Mouse (Mus musculus) adrenal gland, postnatal 4 days (tissue): ENCODE data around the gene Nfkb1. TPM values are rescaled to one million over a fixed set of nuclear protein-coding genes. Genes with fewer than 3 reads are reported as not detected.

ENCODE experiments used
- DNase-seq, 2 experiments: peaks; one replicate each; pipeline ENCODE4 v3.0.0; 2021 to 2022; ENCODE audit warnings: low spot score in 2 of 2, mixed read lengths in 2 of 2
- total RNA-seq, 2 experiments: library from RNA; stranded (reverse); gene quantifications; 2 replicates each; pipeline ENCODE4 v1.2.3; 2021

Gene Nfkb1
- total RNA-seq, 2 experiments from 2014 or later, result 71.3 to 74.6 TPM

DNA sequence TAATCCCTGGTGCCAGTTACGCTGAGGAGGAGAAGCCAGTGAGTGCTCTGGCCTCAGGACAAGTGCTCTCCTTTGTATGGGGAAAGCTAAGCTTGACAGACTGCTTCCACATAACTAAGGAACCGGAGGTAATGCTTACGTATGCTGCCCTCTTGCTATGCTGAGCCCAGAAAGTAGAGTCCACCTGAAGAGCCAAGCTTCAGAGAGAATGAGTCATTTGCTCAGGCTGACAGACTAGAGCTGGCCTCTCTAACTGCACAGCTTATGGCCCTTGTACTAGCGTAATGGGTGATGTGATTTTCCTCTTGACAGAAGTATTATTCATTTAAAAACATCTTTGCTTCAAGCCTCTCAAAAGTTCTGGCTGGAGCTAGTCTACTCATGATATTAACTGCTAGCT is 18.3 kb downstream of the Nfkb1 start:
- no peak for DNase-seq

DNA sequence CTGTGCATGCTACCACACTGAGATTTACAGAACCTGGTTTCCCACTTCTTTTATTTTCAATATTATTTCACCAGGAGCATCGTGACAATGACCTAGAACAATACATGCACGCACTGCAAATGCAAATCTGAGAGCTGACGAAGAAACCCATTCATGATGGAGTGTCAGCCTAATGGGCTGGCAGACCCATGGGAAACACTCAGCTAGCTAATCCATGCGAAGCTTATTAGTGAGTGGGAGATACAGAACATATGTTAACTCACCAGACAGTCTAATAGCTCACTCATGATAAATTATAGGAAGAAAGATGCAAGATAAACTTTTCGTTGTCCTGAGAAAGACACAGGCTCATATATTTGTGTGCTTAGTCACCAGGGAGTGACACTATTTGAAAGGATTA is 19.2 kb downstream of the Nfkb1 start:
- no peak for DNase-seq

DNA sequence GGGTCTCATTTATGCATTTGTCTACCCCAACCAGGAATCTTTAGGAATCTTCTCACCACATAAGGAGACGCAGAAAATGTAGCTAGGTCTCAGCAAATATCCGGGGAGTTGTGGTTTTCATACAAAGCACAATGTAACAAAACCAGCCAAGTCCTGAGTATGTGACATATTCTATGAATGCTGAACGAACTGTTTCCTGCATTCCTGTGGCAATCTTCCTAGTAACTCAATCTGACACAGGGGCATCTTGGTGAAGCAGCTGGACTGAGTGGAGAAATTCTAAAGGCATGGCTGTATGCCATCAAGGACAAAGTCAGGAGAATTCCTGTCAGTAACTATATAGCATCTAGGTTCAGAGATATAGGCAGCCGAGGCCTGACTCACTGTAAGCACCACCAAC is 20.5 kb downstream of the Nfkb1 start:
- no peak for DNase-seq

DNA sequence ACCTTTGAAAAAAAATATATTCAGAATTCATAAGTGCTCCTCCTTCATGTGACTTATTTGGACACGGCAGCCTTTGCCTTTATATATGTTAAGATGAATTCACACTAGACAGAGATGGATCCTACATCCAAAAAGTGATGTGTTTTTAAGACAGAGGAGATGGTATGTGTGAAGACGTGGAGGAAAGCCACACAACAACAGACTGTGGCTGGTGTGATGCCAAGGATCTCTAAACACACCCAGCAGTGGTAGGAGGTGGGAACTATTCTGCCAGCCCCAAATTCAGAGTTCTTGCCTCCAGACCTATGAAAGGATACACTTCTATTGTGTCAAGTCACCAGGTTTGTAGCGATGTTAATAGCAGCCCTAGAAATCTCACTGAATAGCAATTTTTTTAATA is 24.3 kb downstream of the Nfkb1 start:
- DNase-seq, result no peak

DNA sequence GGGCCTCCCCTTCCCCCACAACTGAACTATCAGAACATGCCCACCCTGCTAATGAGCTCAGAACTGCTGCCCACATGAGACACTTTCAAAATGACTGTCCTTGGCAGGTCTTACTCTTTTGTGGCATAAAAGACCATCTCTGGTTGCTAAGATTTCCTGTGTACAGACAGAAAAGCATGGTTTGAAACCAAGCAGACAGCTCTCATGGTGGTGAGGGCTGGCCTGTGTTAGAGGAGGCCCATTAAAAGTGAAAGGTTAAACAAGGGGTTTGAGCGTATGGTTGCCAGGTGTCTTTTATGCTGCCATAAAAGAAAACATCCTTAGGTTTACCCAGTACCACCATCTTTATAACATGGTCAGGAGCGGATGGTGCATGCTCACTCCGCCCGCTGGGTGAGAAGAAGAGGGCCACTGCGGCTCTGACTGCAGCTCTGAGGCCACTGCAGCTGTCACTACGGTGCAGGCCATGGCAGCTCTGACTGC is 25.5 kb downstream of the Nfkb1 start:
- no peak for DNase-seq

DNA sequence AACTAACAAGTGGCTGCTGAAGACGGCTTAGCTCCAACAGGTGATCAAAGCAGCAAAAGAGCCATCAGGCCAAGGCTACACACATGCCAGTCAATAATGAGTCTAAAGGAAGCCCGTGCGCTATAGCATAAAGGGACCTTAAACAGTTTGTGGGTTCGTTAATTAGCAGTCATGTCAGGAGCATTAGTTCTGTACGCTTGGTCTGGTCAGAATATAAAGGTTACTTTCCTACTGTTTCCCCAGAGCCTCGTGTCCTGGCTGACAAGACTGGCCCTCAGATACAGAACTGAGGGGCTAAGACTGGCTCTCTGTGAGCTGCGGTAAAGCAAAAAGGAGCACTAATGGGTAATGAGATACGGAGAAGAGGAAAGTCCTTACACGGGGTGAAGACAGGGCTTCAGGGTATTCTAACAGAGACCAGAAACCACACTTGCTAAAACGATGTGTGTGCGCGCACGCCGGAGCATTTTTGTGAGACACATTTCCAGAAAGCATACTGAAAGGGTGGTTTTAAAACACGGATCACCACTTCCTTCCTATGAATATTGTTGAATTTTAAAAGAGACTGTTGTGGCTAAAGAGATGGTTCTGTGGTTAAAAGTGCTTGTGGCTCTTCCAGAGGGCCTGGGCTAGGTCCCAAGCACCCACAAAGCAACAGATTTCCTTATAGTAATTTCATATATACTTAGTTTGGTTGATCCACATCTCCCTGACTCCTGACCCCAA is 29.0 kb downstream of the Nfkb1 start:
- no peak for DNase-seq

DNA sequence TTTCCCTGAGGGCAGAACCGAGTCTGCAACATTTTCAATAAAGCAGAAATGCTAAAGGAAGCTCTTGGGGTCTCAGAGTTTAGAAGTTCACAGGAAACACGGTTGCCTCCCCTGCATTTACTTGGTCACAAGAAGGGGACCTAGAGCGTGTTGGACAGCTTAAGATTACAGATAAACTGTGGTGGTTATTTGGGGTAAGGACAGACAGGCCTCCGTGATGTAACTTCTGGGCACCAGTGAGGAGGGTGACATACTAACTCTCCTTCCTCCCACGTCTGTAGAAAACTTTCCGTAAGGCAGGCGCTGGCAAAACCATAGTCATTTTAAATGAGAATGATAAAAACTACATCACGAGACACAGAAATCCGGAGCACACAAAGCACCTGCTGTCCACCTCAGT is 29.6 kb downstream of the Nfkb1 start:
- no peak for DNase-seq

DNA sequence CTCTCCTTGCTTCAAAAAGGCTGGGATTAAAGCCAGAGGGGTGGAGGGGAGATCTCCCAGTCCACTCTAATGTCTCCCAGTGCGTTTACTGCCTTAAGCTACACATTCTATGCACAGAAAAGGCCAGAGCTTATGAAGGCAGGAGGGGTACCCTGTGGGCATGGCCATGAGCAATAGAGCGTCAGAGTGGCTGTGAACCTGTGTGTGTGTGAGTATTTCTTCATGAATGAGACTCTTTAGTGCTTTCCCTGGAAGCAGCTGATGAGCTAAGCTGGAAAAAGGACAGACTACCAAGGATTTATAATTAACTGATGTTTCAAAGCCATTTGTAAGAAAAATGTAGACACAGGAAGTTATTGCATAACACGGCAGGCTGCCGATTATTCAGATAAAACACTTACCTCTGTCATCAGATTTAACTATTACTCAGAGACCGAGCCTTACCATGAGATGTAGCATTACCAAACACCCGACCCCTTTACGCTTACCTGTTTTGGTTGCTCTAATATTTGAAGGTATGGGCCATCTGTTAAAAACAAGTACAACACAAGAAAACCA is 32.7 kb downstream of the Nfkb1 start:
- no peak for DNase-seq

DNA sequence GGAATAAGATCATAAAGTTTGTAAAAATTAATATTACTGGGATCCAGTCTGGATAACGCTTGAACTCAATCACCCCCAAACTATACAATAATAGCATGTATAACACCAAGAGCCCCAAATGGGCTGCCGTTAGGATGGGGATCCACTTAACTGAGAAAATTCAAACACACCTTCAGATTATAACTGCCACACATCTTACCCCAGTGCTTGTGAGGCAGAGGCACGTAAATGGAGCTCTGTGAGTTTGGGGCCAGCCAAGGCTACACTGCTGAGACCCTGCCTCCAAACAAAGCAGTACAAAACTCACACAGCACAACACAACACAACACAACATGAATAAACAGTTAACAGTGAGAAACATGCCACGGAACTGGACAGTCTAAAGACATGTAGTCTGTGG is 35.2 kb downstream of the Nfkb1 start:
- no peak for DNase-seq

DNA sequence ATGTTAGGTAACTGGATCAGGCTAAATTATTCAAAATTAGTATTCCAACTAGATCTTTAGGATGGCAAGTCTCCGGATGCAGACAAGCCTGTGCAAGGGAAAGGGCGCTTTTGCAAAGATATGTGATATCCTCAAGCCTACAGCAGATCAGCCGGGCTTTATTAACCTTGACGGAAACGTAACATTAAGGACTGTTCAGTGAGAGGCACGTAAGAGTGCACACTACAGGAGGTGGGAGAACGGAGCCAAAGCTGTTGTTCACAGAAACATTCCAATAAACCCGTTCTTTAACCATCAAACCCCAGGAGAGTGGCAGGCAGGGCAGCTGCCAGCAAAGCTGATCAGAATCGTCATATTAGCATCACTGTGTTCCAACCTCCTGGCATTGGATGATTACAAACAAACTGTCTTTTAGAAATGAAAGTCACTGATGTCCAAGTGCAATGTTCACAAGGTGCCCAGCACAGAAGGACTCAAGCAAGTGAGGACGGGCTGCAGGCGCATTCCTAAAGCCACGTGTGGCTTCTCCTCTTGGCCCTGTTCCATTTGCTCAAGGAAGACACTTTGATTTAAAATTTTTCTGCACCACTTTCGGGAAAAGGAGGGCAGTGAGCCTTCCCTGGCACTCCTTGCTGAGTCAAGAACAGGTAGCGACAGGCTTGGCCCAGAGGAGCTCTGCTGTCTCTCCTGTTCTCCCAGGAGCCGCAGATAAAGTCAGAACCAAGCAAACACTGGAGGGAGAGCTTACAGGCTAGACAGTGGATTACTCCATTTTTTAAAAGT is 40.4 kb downstream of the Nfkb1 start:
- DNase-seq, result no peak

DNA sequence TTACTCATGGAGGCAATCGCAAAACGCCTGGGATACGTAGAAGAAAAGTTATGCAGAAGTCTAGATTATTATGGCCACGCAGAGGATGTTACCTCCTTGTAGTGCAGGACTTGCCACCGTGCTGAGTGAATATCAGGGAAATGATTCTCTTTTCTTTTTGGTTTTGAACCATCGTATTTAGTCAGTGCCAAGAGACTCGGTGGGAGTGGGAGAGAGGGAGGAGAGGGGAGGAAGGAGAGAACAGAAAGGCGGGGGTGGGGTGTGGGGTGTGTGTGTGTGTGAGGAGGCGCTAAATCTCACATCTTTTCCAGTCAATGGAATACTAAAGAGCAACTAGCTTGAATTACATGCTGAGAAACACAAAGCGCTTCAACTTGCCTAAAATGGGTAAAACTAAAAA is 41.5 kb downstream of the Nfkb1 start:
- no peak for DNase-seq

DNA sequence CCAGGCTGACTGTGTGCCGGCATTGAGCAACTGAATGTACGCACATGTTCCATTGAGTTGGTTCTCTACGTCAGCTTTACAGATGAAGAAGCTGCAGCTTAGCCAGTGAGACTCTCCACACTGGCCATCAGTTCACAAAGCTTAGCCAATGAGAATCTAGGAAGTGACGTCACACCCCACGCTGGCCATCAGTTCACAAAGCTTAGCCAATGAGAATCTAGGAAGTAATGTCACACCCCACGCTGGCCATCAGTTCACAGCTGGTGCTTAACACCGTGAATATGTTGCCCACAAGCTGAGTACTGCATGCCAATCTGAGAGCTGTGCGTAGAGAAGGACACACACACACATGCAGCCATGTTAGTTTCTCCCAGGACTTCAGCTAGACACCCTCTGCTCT is 42.8 kb downstream of the Nfkb1 start:
- DNase-seq, result no peak

DNA sequence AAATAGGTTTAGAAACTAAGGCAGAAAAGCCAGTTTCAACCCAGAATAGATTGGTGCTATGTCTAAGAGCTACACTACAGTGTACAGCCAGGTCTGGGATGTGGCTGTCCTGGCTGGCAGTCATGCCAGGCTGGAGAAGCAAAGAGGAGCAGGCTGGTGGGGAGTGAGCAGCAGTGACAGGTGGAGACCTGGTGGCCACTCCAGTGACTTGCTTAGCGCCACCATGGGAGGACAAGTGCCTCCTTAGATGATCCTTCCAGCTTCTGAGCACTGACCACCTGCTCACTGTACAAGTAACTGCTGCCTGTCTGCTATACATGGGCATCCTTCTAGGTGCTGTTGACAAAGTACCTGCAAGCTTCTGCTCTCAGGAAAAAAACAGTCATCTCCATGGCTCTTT is 44.7 kb downstream of the Nfkb1 start:
- DNase-seq, result no peak

DNA sequence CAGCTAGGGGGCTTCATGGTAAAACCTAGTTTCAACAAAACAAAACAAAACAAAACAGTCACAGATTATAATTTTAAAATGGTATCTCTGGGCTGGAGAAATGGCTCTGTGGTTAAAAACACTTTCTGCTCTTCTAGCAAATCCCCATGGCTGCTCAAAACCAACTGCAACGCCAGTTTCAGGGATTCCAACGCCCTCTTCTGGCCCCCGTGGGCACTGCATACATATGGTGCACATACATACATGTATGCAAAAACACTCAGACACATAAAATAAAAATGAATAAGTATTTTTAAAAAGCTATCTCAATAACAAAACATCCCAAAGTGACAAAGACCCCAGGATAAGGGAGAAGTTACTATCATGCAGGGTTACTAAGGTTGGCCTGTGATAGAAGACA is 46.4 kb downstream of the Nfkb1 start:
- no peak for DNase-seq

DNA sequence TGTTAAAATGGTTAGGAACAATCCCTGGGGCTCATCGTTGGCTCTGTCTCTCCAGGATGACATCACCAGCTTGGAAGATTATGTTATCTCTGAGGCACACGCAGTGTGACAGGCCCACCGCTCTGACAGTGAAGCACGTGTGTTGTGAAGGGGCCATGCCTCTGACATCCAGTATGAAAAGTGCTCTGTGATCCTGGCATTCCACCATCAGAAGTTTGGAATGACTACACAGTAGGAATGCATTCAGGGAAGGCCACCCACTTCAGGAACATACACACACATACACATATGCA is 49.8 kb downstream of the Nfkb1 start:
- DNase-seq, result no peak

DNA sequence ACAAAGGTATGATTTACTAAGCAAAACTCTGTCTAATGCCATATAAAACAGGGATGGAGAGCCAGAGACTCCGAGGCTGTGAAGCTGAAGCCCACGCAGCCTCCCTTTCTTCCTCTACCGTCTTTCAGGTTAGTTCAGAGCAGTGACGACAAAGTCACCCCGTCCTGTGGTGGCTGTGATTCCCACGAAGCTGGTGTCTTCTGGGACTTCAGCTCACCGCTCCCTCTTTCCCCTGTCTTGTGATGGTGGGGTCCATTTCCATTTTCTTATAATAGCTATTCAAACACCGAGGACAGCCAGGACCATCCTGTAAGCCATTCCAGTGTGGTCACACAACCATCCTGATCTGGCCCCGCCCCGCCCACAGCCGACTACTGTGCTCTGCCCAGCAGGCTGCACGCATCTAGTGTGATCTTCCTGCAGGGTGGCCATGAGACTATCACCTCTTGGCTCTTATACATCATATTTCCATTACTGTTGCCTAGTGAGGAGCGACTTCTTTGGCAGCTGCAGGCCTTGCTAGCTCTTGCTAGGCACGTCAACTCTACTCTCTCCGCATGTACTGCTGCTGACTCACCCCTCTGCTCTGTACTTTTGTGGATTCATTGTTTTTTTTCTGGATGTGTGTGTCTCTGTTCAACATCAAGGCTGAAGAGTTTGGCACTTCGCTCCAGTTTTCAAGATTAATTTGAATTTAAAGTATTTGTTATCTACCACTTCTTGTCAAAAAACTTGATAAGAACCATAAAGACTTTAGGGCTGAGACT is 50.3 kb downstream of the Nfkb1 start:
- DNase-seq, result no peak

DNA sequence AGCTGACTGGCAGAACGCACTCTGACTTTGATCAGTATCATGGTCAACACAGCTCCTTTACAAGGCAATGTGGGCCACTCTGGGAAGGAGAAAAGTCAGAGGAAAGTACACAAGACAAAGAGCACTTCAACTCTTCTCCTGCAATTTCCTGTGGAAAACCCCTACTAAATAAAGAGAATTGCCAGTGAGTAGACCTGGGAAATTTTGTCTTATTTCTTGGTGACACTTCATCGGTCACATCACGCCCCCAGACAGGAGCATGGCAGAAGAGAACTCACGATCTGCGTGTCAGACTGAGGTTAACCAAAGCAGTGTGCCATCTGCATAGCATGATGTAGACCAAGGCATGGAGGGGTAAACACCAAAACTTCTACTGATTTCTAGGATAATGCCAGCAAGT is 51.1 kb downstream of the Nfkb1 start:
- no peak for DNase-seq

DNA sequence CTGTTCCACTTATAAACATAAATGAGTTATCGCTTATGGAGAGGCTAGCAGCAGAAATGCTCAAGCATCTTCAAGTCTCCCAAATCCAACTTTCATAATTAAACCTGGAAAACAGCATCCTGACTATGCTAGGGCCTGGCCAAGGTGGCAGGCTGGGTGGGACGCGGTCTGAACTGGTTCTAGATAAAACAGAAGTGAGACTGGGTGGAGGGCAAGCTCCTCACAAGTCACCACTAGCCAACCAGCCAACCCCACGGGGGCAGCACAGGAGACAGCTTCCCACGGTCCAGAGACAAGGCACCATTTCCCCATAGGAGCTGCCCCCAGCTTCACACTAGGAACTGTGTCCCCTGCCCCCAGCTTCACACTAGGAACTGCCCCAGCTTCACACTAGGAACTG is 53.8 kb downstream of the Nfkb1 start:
- DNase-seq, result no peak

DNA sequence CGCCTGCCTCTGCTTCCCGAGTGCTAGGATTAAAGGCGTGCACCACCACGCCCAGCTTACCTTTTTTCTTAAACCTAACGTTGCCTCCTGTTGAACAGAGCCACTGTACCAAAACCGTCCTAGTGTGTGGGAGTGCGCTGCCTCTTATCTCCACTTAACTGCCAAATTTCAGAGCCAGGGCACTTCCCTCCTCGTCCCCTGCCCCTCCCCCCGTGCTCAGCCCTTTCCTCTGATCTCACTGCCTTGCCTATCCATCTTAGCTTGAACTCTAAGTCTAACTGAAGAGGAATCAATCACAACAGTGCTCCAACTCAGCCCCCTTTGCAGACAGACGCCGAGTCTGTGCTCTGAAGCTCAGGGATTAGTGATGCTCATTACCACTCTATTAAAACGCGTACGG is 54.9 kb downstream of the Nfkb1 start:
- no peak for DNase-seq

DNA sequence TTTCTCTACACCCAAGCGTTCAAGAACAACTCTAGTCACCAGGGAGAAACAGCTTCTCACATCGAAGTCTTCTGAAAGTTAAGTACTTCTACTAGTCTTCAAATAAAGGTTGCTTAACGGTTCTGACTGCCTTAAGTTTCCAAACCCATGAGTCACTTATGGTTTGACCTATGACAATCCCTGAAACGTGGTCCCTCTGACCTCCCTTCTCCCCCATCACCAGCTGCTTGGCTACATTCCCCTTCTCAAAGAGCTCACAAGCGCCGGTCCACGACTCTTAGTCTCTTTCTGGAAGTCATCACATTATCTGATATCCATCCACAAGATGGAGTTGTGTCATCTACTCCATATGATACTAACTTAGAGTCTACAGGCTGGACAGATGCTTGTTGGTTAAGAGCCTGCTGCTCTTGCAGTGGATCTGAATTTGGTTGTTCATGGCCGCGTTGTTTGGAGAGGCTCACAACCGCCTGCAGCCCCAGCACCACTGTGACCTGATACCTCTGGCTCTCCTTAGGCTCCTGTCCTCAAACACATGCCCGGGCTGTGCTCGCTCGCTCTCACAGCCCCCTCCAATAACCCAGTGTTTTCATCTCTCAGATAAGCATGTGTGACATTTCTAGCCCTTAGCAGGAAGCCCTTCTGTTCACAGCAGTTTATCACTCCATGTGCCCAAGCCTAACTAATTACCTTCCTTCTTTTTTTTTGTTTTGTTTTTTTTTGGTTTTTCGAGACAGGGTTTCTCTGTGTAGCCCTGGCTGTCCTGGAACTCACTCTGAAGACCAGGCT is 55.5 kb downstream of the Nfkb1 start:
- no peak for DNase-seq

DNA sequence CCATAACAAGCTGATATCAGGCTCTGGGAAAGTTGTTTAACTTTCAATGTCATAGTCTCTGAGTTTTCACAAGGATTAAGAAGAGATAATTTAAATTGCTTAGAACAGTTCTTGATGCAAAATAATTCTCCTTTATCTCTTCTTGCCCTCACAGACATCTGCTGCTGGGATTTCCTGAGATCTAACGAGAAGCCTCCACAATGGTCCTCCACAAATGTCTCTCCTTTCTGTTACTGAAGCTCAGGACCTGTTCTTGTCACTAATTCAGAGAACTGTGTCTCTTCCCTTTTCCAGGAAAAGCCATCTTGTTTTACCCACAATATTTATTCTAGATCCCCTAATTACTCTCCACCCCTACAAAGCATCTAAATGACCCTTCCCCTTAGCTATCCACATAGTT is 56.3 kb downstream of the Nfkb1 start:
- DNase-seq, result no peak
